Mouse (Mus musculus): ENCODE results near the gene Atf7ip.

GRCm38 (mm10) chr6:136519254-136519653 lies 13.3 kb downstream of the Atf7ip start:
- no peak for TF ChIP-seq POLR2A (IDR thresholded peaks at IDR 0.05; ENCODE audit: borderline replicate concordance, extremely low read depth, insufficient read depth, insufficient read length, poor library complexity, severe bottlenecking)
- peak; percentile 19; the same call in 1 of the 2 replicates for TF ChIP-seq CTCF (IDR thresholded peaks at IDR 0.05; ENCODE audit: borderline replicate concordance, extremely low read depth, insufficient read depth, insufficient read length)
